Mouse (Mus musculus): ENCODE data around the gene Fam151a.
"Not testable (repeated sequence)": the region's sequence is repeated elsewhere in the genome, so short reads cannot be mapped to it uniquely, and the experiment has no call there.

Gene Fam151a

GRCm38 (mm10) chr4:106769306-106769705 is 35.6 kb downstream of the Fam151a start:
- in situ Hi-C loops (cut with MboI; ENCODE audit: low pct_unique_long_range_greater_than_20kb in 1 of 2, low sequenced_read_pairs in 2 of 2, unreplicated experiment in 1 of 2): no loop called here

GRCm38 (mm10) chr4:106772558-106772957 is 38.9 kb downstream of the Fam151a start:
- in situ Hi-C loops (cut with MboI; ENCODE audit: low pct_unique_long_range_greater_than_20kb in 1 of 2, low sequenced_read_pairs in 2 of 2, unreplicated experiment in 1 of 2): loop anchor here in 1 of 2 experiments (10.0 kb wide), 1 partner anchor 158 kb away; the partner anchor contains the start of gene Lexm

- in situ Hi-C loops (cut with MboI; ENCODE audit: low pct_unique_long_range_greater_than_20kb in 1 of 2, low sequenced_read_pairs in 2 of 2, unreplicated experiment in 1 of 2): loop anchor here in 1 of 2 experiments (10.0 kb wide), 1 partner anchor 161 kb away; the partner anchor contains the start of gene Lexm
These were observed 42.1 kb downstream of the Fam151a start for GRCm38 (mm10) chr4:106775767-106776166.

GRCm38 (mm10) chr4:106776998-106777397 is 43.3 kb downstream of the Fam151a start:
- in situ Hi-C loops (cut with MboI; ENCODE audit: low pct_unique_long_range_greater_than_20kb in 1 of 2, low sequenced_read_pairs in 2 of 2, unreplicated experiment in 1 of 2): loop anchor here in 1 of 2 experiments (10.0 kb wide), 1 partner anchor 162 kb away; the partner anchor contains the start of gene Lexm

- in situ Hi-C loops (cut with MboI; ENCODE audit: low pct_unique_long_range_greater_than_20kb in 1 of 2, low sequenced_read_pairs in 2 of 2, unreplicated experiment in 1 of 2): loop anchor here in 1 of 2 experiments (10.0 kb wide), 1 partner anchor 163 kb away; the partner anchor contains the start of gene Lexm
These were observed 44.6 kb downstream of the Fam151a start for GRCm38 (mm10) chr4:106778116-106778788.

- in situ Hi-C loops (cut with MboI; ENCODE audit: low pct_unique_long_range_greater_than_20kb in 1 of 2, low sequenced_read_pairs in 2 of 2, unreplicated experiment in 1 of 2): no loop called here
These were observed 46.4 kb downstream of the Fam151a start for GRCm38 (mm10) chr4:106780045-106780444.

GRCm38 (mm10) chr4:106783137-106783536 is 49.4 kb downstream of the Fam151a start:
- in situ Hi-C loops (cut with MboI; ENCODE audit: low pct_unique_long_range_greater_than_20kb in 1 of 2, low sequenced_read_pairs in 2 of 2, unreplicated experiment in 1 of 2): no loop called here

GRCm38 (mm10) chr4:106784806-106785205 is 51.1 kb downstream of the Fam151a start:
- in situ Hi-C loops (cut with MboI; ENCODE audit: low pct_unique_long_range_greater_than_20kb in 1 of 2, low sequenced_read_pairs in 2 of 2, unreplicated experiment in 1 of 2): no loop called here

GRCm38 (mm10) chr4:106785345-106785744 is 51.7 kb downstream of the Fam151a start:
- in situ Hi-C loops (cut with MboI; ENCODE audit: low pct_unique_long_range_greater_than_20kb in 1 of 2, low sequenced_read_pairs in 2 of 2, unreplicated experiment in 1 of 2): no loop called here

GRCm38 (mm10) chr4:106785753-106786540 is 52.3 kb downstream of the Fam151a start:
- in situ Hi-C loops (cut with MboI; ENCODE audit: low pct_unique_long_range_greater_than_20kb in 1 of 2, low sequenced_read_pairs in 2 of 2, unreplicated experiment in 1 of 2): no loop called here

- in situ Hi-C loops (cut with MboI; ENCODE audit: low pct_unique_long_range_greater_than_20kb in 1 of 2, low sequenced_read_pairs in 2 of 2, unreplicated experiment in 1 of 2): no loop called here
These were observed 54.1 kb downstream of the Fam151a start for GRCm38 (mm10) chr4:106787830-106788229.

- in situ Hi-C loops (cut with MboI; ENCODE audit: low pct_unique_long_range_greater_than_20kb in 1 of 2, low sequenced_read_pairs in 2 of 2, unreplicated experiment in 1 of 2): no loop called here
These were observed 54.9 kb downstream of the Fam151a start for GRCm38 (mm10) chr4:106788627-106789026.

- in situ Hi-C loops (cut with MboI; ENCODE audit: low pct_unique_long_range_greater_than_20kb in 1 of 2, low sequenced_read_pairs in 2 of 2, unreplicated experiment in 1 of 2): no loop called here
These were observed 56.0 kb downstream of the Fam151a start for GRCm38 (mm10) chr4:106789705-106790104.

- in situ Hi-C loops (cut with MboI; ENCODE audit: low pct_unique_long_range_greater_than_20kb in 1 of 2, low sequenced_read_pairs in 2 of 2, unreplicated experiment in 1 of 2): not testable (repeated sequence)
These were observed 56.5 kb downstream of the Fam151a start for GRCm38 (mm10) chr4:106790218-106790617.

- in situ Hi-C loops (cut with MboI; ENCODE audit: low pct_unique_long_range_greater_than_20kb in 1 of 2, low sequenced_read_pairs in 2 of 2, unreplicated experiment in 1 of 2): no loop called here
These were observed 57.2 kb downstream of the Fam151a start for GRCm38 (mm10) chr4:106790938-106791337.

GRCm38 (mm10) chr4:106792276-106792675 is 58.6 kb downstream of the Fam151a start:
- in situ Hi-C loops (cut with MboI; ENCODE audit: low pct_unique_long_range_greater_than_20kb in 1 of 2, low sequenced_read_pairs in 2 of 2, unreplicated experiment in 1 of 2): no loop called here

GRCm38 (mm10) chr4:106793826-106794225 is 60.1 kb downstream of the Fam151a start:
- in situ Hi-C loops (cut with MboI; ENCODE audit: low pct_unique_long_range_greater_than_20kb in 1 of 2, low sequenced_read_pairs in 2 of 2, unreplicated experiment in 1 of 2): not testable (repeated sequence)

GRCm38 (mm10) chr4:106794247-106794646 is 60.6 kb downstream of the Fam151a start:
- in situ Hi-C loops (cut with MboI; ENCODE audit: low pct_unique_long_range_greater_than_20kb in 1 of 2, low sequenced_read_pairs in 2 of 2, unreplicated experiment in 1 of 2): no loop called here

- in situ Hi-C loops (cut with MboI; ENCODE audit: low pct_unique_long_range_greater_than_20kb in 1 of 2, low sequenced_read_pairs in 2 of 2, unreplicated experiment in 1 of 2): no loop called here
These were observed 61.6 kb downstream of the Fam151a start for GRCm38 (mm10) chr4:106795289-106795688.
